Mouse (Mus musculus): ENCODE measurements around the gene H3f3b.

H3f3b gene

GRCm38 (mm10) chr11:116027756-116028155 is at the start of gene H3f3b:
TSS of gene H3f3b (minus strand) at chr11:116027962.
- no peak for DNase-seq (ENCODE audit: low spot score)

- no peak for DNase-seq (ENCODE audit: low spot score)
These were observed 49.1 kb upstream of the H3f3b start for GRCm38 (mm10) chr11:116076836-116077235.

GRCm38 (mm10) chr11:116076266-116076540 is 48.4 kb upstream of the H3f3b start:
- DNase-seq (ENCODE audit: low spot score): no peak

GRCm38 (mm10) chr11:116075539-116076265 is 47.9 kb upstream of the H3f3b start:
- no peak for DNase-seq (ENCODE audit: low spot score)

- DNase-seq (ENCODE audit: low spot score): no peak
These were observed 46.8 kb upstream of the H3f3b start for GRCm38 (mm10) chr11:116074436-116074991.

- DNase-seq (ENCODE audit: low spot score): no peak
These were observed 44.8 kb upstream of the H3f3b start for GRCm38 (mm10) chr11:116072608-116073007.

- no peak for DNase-seq (ENCODE audit: low spot score)
These were observed 43.7 kb upstream of the H3f3b start for GRCm38 (mm10) chr11:116071510-116071909.

GRCm38 (mm10) chr11:116065345-116065744 is 37.6 kb upstream of the H3f3b start:
- no peak for DNase-seq (ENCODE audit: low spot score)

- no peak for DNase-seq (ENCODE audit: low spot score)
These were observed 36.6 kb upstream of the H3f3b start for GRCm38 (mm10) chr11:116064187-116064867.

- no peak for DNase-seq (ENCODE audit: low spot score)
These were observed 35.8 kb upstream of the H3f3b start for GRCm38 (mm10) chr11:116063562-116063961.

GRCm38 (mm10) chr11:116062521-116062920 is 34.8 kb upstream of the H3f3b start:
- DNase-seq (ENCODE audit: low spot score): no peak

- no peak for DNase-seq (ENCODE audit: low spot score)
These were observed 34.1 kb upstream of the H3f3b start for GRCm38 (mm10) chr11:116061641-116062415.

- no peak for DNase-seq (ENCODE audit: low spot score)
These were observed 32.8 kb upstream of the H3f3b start for GRCm38 (mm10) chr11:116060596-116060995.

GRCm38 (mm10) chr11:116059691-116060025 is 31.9 kb upstream of the H3f3b start:
- no peak for DNase-seq (ENCODE audit: low spot score)

GRCm38 (mm10) chr11:116058868-116059690 is 31.3 kb upstream of the H3f3b start:
- no peak for DNase-seq (ENCODE audit: low spot score)

- DNase-seq (ENCODE audit: low spot score): no peak
These were observed 30.4 kb upstream of the H3f3b start for GRCm38 (mm10) chr11:116058022-116058614.

- no peak for DNase-seq (ENCODE audit: low spot score)
These were observed 29.6 kb upstream of the H3f3b start for GRCm38 (mm10) chr11:116057237-116057881.

GRCm38 (mm10) chr11:116055873-116056272 is 28.1 kb upstream of the H3f3b start:
- no peak for DNase-seq (ENCODE audit: low spot score)

- DNase-seq (ENCODE audit: low spot score): no peak
These were observed 25.9 kb upstream of the H3f3b start for GRCm38 (mm10) chr11:116053510-116054229.

- no peak for DNase-seq (ENCODE audit: low spot score)
These were observed 22.4 kb upstream of the H3f3b start for GRCm38 (mm10) chr11:116050196-116050595.
